8 mouse cellular contexts compared by ENCODE assay signal in the genomic region with DNA sequence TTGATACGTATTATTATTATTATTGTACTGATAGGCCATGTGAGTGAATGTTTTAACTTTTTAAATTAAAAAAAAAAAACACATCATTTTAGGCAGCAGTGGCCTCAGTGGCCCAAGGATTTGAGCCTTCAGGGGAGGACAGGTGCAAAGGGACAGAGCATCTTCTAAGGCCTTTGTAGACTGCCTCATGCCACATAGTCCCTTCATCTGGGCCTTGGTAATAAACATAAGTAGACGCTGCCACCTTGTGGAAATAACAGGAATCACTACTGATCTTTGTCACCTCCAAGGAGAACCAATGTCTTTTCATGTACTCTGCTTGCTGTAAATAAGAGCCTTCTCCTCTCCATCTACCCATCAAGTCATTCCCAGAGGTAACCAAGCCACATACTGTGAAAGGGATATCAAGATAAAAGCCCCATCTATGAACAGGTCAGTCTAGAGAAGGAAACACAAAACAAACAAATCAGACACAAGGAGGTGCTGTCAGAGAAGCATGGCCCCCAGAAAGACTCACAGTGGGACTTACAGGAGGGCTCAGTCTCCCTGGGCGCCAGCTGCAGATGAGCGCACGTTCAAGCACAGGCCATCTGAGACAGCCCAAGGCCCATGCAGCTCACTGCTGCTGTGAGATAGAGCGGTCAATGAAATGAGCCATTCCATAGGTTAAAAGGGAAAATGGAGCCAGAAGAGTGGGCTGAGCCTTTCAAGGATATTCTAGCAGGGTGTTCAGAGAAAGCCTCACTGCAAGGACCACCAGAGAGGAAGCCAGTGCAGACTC. TPM values are rescaled to one million over a fixed set of nuclear protein-coding genes. Genes with fewer than 3 reads are reported as not detected.
A peak's percentile ranks its signal among the peaks of the same experiment; 100 is the strongest.
DNase-seq lines count a peak whose midpoint lies in the region; ATAC-seq and TF ChIP-seq lines count a peak whose summit lies in the region.

No protein-coding gene starts in this region.

- ATAC-seq in intestine, postnatal 0 days: no peak
- ATAC-seq in megakaryocyte progenitor cell, adult 5-6 weeks (replicated peaks; ENCODE audit: poor library complexity): peak; percentile 82

- H3K9me3 ChIP-seq in intestine, postnatal 0 days (ENCODE audit: control insufficient read depth): no peaks in the 10 kb centered on the region

- H3K4me1 ChIP-seq in embryonic fibroblast, embryonic 13.5 days (ENCODE audit: control insufficient read depth, insufficient read depth, low read length): no peaks in the 10 kb centered on the region
- H3K4me1 ChIP-seq in intestine, postnatal 0 days (replicated peaks; ENCODE audit: control insufficient read depth, insufficient read depth, low read length): no peaks in the 10 kb centered on the region

- no peak overlapping the region for H3K9ac ChIP-seq in intestine, postnatal 0 days (ENCODE audit: low read depth, low read length)

- 60% methylated on average over 6 of the region's 6 CpGs for WGBS in intestine, postnatal 0 days

- no peaks in the 10 kb centered on the region for H3K27me3 ChIP-seq in intestine, postnatal 0 days (replicated peaks; ENCODE audit: control insufficient read depth, insufficient read depth, low read length)

- no peak for TF ChIP-seq POLR2A in embryonic fibroblast, embryonic 13.5 days (IDR thresholded peaks at IDR 0.05; ENCODE audit: low read depth, low read length)

- 0 out of 2 replicates have a peak, but pooled peaks have one; percentile 14 for TF ChIP-seq CTCF in embryonic fibroblast, embryonic 13.5 days (IDR thresholded peaks at IDR 0.05; ENCODE audit: borderline replicate concordance, insufficient read depth, low read length)
- peak; percentile 80 for TF ChIP-seq CTCF in intestine, postnatal 0 days (IDR thresholded peaks at IDR 0.05; ENCODE audit: low read depth)

- no peak overlapping the region for H3K4me3 ChIP-seq in embryonic fibroblast, embryonic 13.5 days (ENCODE audit: insufficient read depth, low read length)
- no peak overlapping the region for H3K4me3 ChIP-seq in intestine, postnatal 0 days (ENCODE audit: low read depth, low read length)

- no peak overlapping the region for H3K4me2 ChIP-seq in intestine, postnatal 0 days (replicated peaks; ENCODE audit: low read depth)

- no peaks in the 10 kb centered on the region for H3K36me3 ChIP-seq in intestine, postnatal 0 days (ENCODE audit: control insufficient read depth, insufficient read depth)

- peak; percentile 68 for DNase-seq in right cerebral cortex, adult 18-20 months
- DNase-seq in right cerebral cortex, postnatal 4 days: no peak
- peak; percentile 23 for DNase-seq in c-Kit-positive CD71-negative TER-119-negative erythroid progenitor cells, embryonic 14.5 days (ENCODE audit: low read depth)
- DNase-seq in natural killer cell, adult 2 months (ENCODE audit: low spot score in 2 of 2): no peak
- no peak for DNase-seq in spleen, postnatal 14 days (ENCODE audit: low spot score in 2 of 2)

- H3K27ac ChIP-seq in embryonic fibroblast, embryonic 13.5 days (ENCODE audit: insufficient read depth, low read length): no peak overlapping the region
- H3K27ac ChIP-seq in intestine, postnatal 0 days (ENCODE audit: low read depth, low read length): no peak overlapping the region

RNA-seq across cellular contexts. Expression of gene Glb1l2, which starts 30.0 kb away (rescaled TPM):
- polyA plus RNA-seq in embryonic fibroblast, embryonic 13.5 days (2011; ENCODE audit: insufficient read length, low read depth, missing spikeins): 0.35 TPM in 1 of 2 replicates, not detected in the other
- 0.34 and 0.50 TPM in 2 replicates for polyA plus RNA-seq in intestine, postnatal 0 days (2015; fragmentation: Nextera tagmentation; extraction: Ambion mirVana)
- total RNA-seq in megakaryocyte progenitor cell, adult 5-6 weeks (2015): 0.17 and 0.44 TPM in 2 replicates
- 0.10 TPM in 1 of 2 replicates, not detected in the other for total RNA-seq in megakaryocyte progenitor cell, adult 5-6 weeks (2017)

RNA-seq across cellular contexts. Expression of gene B3gat1, which starts 42.8 kb away (rescaled TPM):
- 1.5 TPM in 1 of 2 replicates, not detected in the other for polyA plus RNA-seq in embryonic fibroblast, embryonic 13.5 days (2011; ENCODE audit: insufficient read length, low read depth, missing spikeins)
- polyA plus RNA-seq in intestine, postnatal 0 days (2015; fragmentation: Nextera tagmentation; extraction: Ambion mirVana): 0.05 and 0.09 TPM in 2 replicates
- not detected in 2 replicates for total RNA-seq in megakaryocyte progenitor cell, adult 5-6 weeks (2015)
- not detected in 2 replicates for total RNA-seq in megakaryocyte progenitor cell, adult 5-6 weeks (2017)

Comparison
In these comparisons a context has a peak if more than half of its experiments do, and no peak if none do; other contexts are left out.
1. DNase-seq: peak in right cerebral cortex, adult 18-20 months (single experiment) and c-Kit-positive CD71-negative TER-119-negative erythroid progenitor cells, embryonic 14.5 days (single experiment); none in right cerebral cortex, postnatal 4 days (single experiment), natural killer cell, adult 2 months (0 of 2) and spleen, postnatal 14 days (0 of 2).